Mouse (Mus musculus): ENCODE measurements around the gene Mipol1. TPM values are rescaled to one million over a fixed set of nuclear protein-coding genes. Genes with fewer than 3 reads are reported as not detected.

Mipol1 gene
- total RNA-seq, 2 experiments from 2014 or later = 4.5 to 4.9 TPM

DNA sequence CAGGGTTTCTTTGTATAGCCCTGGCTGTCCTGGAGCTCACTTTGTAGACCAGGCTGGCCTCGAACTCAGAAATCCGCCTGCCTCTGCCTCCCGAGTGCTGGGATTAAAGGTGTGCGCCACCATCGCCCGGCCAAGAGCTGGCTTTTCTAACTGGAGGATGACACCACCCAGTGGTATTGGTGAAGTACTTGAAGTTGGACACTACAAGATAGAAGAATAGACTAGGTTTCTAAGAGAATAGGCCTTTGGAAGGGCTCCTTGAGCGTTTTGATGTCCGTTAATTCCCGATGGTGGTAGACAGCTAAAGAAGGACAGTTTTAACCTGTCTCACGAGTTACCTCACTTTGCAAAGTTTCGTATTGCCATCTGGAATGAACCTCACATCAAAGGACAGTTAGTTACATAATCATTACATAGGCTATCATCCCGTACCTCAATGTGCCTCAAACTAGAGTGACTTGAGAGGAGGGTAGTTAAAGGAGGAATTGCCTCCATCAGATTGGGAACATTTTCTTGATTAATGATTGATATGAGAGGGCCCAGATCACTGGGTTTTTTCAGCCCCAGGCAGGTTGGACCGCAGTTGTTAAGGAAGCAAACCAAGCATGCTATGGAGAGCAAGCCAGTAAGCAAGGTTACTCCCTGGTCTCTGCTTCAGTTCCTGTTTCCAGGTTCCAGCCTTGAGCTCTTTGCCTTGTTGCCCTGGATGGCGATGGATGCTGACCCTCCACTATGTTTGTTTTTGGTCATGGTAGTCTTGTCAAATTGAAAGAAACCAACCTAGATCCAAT, 1.1 kb downstream of the Mipol1 start:
- intact Hi-C loops (cut with DNase I) = loop anchor here (5.0 kb wide), 1 partner anchor 1901 kb away; no protein-coding TSS in a partner anchor
- no peak for DNase-seq

DNA sequence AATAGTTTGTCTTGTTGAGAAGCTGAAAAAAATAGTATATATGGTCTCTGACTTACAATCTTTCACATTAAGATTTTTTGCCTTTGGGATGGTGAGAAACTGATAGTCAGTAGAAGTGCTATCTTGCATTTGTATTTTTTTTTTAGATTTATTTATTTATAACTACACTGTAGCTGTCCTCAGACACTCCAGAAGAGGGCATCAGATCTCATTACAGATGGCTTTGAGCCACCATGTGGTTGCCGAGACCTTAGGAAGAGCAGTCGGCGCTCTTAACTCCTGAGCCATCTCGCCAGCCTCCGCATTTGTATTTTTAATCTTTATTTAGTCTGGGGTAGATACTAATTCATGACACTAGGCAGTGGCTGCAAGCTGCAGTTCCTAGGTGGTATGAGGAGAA, 3.2 kb downstream of the Mipol1 start:
- DNase-seq = no peak
- intact Hi-C loops (cut with DNase I) = loop anchor here (5.0 kb wide), 1 partner anchor 1899 kb away; no protein-coding TSS in a partner anchor

DNA sequence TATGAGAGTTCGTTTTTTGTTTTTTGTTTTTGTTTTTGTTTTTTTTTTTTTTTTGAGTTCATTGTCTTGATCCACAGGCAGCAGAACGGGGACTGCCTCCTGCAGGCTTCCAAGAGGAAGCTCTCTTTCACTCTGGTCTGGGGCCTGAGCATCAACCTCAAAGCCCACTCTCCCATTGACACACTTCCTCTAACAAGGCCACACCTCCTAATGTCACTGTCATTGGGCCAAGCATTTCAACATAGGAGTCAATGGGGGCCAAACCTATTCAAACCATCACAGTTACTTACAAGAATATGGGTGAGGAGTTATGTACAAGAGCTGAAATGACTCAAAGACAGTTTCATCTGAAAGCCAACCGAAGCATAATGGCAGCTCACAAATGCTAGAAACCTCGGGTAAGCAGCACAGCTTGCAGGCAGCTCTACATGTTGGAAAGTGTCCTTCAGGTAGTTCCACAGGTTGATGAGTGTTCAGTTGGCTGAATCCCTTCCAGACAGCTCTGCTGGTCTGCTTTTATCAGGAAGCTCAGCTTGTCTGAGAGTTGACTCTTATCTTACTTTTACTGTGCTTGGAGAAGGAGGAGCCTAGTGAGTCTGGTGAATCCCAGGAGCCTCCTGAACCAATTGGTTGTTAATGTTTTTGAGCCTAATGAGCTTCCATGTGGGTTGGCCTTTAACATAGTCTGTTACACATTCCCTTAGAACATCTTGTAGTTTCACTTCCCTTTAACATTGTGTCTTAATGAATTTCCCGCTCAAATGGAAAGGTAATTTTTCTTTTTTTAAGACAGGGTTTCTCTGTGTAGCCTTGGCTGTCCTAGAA, 13.7 kb downstream of the Mipol1 start:
- intact Hi-C loops (cut with DNase I) = no loop called here
- no peak for DNase-seq

DNA sequence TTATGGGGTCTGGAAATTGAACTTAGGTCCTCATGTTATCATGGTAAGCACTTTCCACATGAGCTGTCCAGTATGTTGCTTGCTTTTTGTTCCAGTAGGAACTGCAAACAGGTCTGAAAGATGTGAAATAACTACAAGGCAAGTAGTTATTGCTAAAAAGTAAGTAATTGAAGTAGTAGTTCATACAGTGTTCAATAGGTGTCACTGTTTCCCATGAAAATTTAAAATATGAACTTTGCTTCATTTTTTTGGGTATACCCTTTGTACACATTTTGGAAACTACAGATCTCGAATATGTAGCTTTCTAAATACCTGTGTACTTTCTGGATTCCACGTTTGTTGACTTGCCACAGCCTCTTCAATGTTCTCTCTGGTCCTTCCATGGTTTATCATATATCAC, 28.3 kb downstream of the Mipol1 start:
- intact Hi-C loops (cut with DNase I) = no loop called here
- DNase-seq = no peak

DNA sequence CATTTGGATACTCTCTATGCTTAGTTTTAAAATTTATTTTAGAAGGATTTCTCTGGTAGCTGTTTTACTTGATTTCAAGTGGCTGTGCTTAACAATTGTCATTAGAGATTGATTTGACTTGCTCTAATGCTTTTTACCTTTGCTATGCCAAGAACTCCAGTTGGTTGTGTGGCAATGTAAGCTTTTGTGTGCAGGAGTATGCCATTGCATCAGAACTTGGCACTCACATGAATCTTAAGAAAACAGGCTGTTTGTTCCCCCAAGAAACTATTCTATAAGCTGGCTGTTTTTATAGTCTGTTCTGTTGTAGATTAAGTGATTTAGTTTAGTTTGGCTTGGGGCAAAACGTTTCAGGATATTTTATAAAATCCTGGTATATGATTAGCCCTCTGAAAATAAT, 45.2 kb downstream of the Mipol1 start:
- intact Hi-C loops (cut with DNase I) = no loop called here
- no peak for DNase-seq

DNA sequence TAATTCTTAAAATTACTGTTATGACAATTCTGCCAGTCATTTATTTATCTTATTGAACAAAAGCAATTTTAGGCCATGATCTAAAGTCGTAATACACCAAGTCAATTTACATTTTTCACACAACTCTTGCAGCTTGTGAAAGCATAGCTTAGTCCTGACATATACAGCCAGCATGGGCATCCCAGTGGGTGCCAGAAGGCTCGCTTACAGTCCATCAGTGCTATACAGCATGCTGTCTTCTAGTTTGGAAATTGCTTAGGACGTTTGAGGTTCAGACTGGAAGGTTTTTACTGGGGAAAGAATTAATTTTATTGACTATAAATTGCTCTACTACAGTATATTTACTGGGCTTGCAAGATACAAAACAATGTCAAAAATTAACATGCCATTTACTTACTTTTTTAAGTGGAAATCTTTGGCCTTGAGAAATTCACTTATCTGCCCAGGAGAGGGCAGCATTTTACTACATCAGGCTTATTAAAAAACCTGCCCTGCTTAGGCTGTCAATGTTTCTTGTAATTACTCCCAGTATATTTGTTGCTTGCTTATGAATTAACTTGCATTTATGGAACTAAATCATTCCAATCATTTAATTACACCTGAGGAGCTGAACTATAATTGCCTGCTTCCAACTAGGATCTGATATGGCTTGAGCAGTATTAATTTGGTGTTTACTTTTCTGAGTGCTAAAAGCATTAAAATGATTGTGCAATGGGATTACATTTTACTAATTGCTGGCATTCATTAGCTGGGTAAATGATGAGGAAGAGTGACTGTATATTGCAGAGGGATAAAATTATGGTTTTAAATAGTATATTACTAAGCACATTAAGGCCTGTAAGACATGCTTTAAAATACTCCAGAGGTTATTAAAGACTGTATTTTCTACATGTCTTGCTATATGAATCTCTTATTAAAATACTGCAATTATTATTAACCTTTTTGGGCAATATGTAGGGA, 51.2 kb downstream of the Mipol1 start:
- intact Hi-C loops (cut with DNase I) = loop anchor here (1.0 to 5.0 kb wide), 2 partner anchors 266 to 506 kb away; partner anchors contain the start of gene Foxa1

DNA sequence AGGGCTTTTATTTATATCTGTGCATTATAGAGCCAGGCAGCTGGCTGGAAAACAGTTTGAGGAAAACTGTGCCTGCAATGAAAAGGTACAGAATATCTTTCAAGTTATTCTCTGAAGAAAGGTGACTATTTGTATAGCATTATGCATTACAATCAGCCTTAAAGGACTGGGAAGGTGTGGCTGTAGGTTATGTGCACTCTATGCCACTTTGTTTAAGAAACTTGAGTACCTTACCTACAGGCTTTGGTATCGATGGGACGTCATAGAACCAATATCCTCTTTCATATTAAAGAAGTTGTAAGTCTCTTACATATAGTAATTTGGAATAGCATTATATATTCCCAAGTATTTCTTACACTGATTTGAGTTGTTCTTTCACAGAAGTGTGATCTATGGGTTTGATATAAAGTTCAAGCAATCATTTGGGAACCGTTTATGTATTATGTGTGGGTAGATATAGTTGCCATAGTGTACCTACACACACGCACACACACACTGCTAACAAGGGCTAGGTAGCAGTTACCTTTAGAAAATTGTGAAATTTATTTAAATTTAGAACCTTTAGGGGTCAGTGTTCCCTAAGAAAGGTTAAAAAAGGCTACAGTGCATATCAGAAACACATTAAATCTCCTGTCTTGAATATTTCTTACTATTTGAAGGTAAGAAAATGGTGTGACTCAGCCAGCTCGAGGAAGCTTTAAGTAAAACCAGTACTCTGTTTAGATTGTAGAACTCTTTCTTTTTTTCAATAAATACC, 55.3 kb downstream of the Mipol1 start:
- DNase-seq = no peak
- intact Hi-C loops (cut with DNase I) = no loop called here

More for the DNA sequence above, 51.2 kb downstream of the Mipol1 start:
- no peak for DNase-seq

DNA sequence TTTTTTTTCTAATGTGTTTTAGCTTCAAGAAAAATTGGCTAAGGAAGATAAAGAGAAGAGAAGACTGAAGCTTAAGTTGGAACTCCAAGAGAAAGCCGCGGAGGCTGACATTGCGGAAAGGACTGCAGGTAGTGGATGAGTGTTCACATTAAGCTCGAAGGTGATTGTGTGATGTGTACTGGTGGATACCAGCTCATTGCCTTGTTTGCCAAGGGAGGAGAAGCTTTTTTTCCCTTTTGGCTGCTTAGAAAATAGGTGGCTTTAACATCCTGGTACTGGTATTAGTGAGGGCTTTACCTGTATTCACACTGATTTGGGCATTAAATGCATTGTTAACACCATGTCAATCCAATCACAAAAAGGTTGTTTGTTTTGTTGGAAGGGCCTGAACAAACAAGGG, 77.1 kb downstream of the Mipol1 start:
- DNase-seq = no peak
- intact Hi-C loops (cut with DNase I) = no loop called here

DNA sequence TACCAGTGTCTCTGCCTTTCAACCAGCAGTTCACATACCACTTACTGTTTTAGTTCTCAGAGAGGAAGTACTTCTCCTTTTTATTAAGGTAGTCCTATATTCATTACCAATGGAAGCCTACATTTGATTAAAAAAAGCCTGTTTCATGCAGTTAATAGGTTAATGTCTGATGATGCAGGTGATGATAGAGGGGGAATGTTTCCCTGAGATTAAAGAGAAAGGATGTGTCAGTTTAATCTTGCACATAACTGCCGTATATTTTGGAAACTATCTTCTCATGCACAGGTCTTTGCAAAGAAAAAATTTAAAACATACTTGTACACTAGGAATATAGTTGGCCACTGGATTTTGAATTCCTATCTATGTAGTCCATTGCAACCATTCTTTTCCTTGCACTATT, 77.5 kb downstream of the Mipol1 start:
- no peak for DNase-seq
- intact Hi-C loops (cut with DNase I) = no loop called here

DNA sequence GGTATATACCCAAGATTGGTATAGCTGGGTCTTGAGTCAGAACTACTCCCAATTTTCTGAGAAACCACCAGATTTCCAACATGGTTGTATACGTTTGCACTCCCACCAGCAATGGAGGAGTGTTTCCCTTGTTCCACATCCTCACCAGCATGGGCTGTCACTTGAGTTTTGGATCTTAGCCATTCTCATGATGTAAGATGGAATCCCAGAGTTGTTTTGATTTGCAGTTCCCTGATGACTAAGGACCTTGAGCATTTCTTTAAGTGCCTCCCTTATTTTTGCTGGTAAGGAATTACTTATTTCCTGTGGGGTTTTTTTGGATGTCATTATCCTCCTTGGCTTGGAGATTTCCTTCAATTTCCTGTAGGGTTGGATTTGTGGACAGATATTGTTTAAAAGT, 108.8 kb downstream of the Mipol1 start:
- DNase-seq = no peak
- intact Hi-C loops (cut with DNase I) = no loop called here

DNA sequence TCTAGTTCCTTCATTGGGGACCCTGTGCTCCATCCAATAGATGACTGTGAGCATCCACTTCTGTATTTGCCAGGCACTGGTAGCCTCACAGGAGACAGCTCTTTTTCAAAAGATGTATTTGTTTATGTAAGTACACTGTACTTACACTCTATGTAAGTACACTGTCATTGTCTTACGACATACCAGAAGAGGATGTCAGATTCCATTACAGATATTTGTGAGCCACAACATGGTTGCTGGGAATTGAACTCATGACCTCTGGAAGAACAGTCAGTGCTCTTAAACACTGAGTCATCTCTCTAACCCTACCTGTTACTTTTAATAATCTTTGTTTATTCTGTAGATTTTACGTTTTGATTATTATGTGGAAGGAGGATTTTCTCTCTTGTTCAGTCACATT, 109.9 kb downstream of the Mipol1 start:
- intact Hi-C loops (cut with DNase I) = no loop called here
- DNase-seq = no peak

DNA sequence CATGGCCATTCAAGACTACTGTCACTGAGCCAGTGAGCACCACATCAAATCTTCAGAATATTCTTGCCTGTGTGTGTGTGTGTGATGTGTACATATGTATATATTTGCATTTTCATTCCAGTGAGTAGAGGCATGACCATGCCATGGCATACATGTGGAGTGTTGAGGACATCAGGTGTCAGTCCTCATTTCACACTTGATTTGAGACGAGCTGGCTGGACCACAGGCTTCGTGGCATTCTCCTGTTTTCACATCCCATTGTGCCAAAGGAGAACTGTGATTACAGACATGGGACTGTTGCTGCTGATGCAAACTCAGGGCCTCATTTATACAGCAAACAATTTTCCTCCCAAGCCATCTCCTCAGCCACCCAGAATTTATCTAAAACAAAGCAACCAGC, 132.5 kb downstream of the Mipol1 start:
- intact Hi-C loops (cut with DNase I) = no loop called here
- no peak for DNase-seq

DNA sequence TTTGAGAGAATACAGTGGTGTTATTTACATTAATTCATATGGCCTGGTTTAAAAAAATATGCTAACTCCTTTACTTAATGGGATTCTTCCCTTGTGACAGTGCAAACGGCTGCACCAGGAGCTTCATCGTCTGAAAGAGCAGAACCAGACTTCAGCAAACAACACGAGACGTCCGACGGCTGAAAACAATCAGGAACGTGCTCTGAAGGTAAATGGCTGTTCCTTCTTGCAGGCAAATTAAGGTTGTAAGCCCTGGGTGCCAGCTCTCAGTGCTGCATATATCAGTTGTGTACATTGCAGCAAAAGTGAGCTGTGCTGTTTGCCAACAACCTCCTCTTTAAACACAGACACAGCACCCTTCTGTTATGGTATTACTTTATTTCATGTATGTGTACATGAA, 133.8 kb downstream of the Mipol1 start:
- no peak for DNase-seq
- intact Hi-C loops (cut with DNase I) = no loop called here

DNA sequence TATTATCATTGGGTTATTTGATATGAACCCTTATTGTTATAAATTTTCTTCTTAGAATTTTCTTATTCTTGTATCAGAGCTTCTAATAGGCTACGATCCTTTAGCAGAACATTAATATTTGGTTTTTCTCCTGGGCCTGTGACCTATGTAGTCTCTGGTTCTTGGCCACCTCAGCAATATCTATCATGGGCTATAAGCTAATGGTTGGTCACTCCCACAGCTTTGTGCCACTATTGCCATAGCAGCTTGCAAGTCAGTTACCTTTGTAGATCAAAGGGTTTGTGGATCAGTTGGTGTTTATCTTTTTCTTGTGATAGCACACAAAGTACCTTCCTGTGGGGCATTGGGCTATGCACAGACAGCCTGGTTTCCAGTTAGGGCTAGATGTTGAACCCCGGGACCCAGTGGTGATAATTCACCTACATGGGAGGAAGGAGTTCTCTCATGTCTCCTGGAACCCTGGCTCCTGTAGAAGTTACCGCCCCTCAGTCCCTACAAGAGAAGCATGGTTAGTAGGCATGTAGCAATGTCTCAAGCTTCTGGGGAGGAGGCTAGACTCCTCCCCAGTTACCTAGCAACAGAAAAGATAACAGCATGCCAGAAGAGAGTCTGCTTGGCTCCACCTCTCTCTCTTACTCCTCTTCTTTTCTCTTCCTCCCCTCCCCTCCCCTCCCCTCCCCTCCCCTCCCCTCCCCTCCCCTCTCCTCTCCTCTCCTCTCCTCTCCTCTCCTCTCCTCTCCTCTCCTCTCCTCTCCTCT, 141.7 kb downstream of the Mipol1 start:
- no peak for DNase-seq
- intact Hi-C loops (cut with DNase I) = no loop called here

DNA sequence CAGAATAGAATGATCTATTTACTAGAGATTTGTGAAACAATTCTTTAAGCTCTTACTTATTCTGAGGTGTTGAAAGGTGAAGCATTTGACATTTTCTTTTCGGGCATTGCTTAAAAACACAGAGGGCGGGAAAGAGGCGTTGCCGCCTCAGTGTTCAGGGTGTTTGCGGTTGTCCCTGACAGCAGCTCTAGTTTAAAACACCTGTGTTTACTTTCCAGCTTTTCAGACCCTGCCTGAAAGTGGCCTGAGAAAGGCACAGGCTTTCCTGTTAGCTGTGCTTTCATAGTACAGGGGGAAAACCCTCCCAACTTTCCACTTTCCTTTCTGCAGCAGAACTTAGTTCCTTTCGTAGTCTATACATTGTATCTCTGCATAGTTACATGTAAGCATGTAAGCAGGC, 152.6 kb downstream of the Mipol1 start:
- intact Hi-C loops (cut with DNase I) = no loop called here
- no peak for DNase-seq

DNA sequence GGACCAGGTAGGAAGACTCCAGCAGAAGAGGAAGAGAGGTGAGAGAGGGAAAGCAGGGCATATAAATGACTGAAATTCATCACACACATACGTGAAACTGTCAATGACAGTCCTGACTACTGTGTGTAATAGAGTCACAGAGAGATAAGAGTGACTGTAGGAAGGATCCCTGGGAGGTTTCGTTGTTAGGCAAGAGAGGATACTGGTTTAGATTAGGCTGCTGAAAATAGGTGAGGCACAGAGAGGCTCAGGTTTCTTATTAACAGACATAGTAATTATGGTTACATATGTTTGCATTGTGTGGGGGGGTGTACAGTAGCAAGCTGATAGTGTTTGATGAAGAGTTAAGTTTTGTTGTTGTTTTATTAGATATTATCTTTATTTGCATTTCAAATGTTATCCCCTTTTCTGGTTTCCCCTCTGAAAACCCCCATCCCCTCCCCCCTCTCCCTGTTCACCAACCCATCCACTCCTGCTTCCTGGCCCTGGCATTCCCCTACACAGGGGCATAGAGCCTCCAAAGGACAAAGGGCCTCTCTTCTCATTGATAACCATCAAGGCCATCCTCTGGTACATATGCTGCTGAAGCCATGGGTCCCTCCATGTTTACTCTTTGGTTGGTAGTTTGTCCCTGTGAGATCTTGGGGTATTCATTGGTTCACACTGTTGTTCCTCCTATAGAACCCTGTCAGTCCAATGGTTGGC, 157.5 kb downstream of the Mipol1 start:
- DNase-seq = no peak
- intact Hi-C loops (cut with DNase I) = no loop called here

DNA sequence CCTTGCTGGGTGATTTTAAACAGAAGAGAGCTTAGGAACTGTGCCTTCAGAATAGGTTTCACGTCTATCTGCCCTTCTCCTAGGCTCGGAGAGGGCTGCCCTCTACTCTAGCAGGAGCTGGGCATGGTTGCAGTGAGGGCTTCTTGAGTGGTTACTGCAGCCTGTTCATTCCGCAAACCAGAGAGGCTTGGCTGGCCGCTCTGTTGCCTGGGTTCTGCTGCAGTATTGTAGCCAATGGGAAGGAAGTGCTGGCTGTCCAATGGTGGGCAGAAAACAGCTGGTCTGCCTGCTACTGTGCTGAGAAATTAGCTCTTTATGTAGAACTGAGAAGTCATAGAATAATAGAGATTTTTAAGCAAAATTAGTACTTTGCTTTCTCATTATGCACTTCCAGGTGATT, 169.3 kb downstream of the Mipol1 start:
- intact Hi-C loops (cut with DNase I) = no loop called here
- DNase-seq = no peak

DNA sequence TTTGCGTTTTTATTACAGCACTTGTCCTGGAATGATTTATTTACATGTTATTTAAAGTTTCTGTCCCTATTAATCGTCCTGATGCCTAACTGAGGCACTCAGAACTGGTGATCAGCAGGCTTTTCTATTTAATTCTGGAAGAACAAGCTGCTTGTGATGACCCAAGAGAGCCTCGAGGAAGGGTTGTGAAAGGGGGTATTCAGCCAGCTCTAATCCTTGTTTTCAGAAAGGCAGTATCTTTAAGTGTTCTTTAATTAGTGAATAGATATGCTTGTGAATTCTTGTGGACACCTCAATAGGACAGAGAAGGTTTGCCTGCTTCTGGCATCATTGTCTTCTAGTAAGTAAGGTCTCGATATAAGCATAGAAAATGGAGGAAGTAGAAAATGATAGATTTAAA, 170.0 kb downstream of the Mipol1 start:
- intact Hi-C loops (cut with DNase I) = no loop called here
- no peak for DNase-seq

DNA sequence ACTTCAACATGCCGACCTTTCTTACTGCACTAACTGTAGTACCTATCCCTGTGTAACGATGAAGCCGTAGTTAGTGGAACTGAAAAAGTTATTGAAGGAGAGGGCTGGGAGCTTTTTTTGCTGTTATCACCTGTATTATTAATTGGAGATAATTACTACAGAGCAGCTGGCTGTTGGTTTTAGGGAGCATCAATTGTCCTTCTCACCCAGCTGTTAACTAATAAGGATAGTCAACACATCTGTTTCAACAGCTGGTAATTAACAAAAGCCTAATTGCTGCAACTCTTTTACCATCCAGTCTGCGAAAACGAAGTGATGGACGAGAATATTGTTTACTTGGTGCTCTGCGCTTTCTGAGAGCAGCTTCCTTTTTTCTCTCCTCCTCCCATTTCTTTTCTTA, 170.9 kb downstream of the Mipol1 start:
- intact Hi-C loops (cut with DNase I) = no loop called here
- DNase-seq = no peak

Data from heart, postnatal 36 days (tissue).